Mouse (Mus musculus) liver, embryonic 16.5 days (tissue): ENCODE data around the gene Tcl1b4. TPM values are rescaled to one million over a fixed set of nuclear protein-coding genes. Genes with fewer than 3 reads are reported as not detected.
"Not testable (repeated sequence)": the region's sequence is repeated elsewhere in the genome, so short reads cannot be mapped to it uniquely, and the experiment has no call there.

ENCODE experiments used
- ATAC-seq: fragments of 200-750 bp; cut with Nextera tagmentation; 2 replicates; pipeline ENCODE4 v1.8.0; 2017; ENCODE audit warnings: low read depth, mild to moderate bottlenecking, moderate number of reproducible peaks, moderate library complexity
- H3K27ac ChIP-seq: fragments of 300-500 bp; sonication (generic); 2 replicates; pipeline ENCODE4 v1.5.1; 2014; ENCODE audit warnings: mild to moderate bottlenecking, low read length
- H3K27me3 ChIP-seq: fragments of 300-500 bp; sonication (generic); 2 replicates; pipeline ENCODE4 v1.6.1; 2014; ENCODE audit warnings: low read depth, low read length, mixed read lengths; ENCODE audit not compliant: control insufficient read depth, insufficient read depth
- H3K36me3 ChIP-seq: fragments of 300-500 bp; sonication (generic); 2 replicates; pipeline ENCODE4 v1.6.1; 2014; ENCODE audit warnings: mild to moderate bottlenecking; ENCODE audit not compliant: control insufficient read depth, insufficient read depth
- H3K4me1 ChIP-seq: fragments of 300-500 bp; sonication (generic); 2 replicates; pipeline ENCODE4 v1.6.1; 2014; ENCODE audit warnings: low read depth, low read length, mixed read lengths; ENCODE audit not compliant: control insufficient read depth
- H3K4me2 ChIP-seq: fragments of 300-500 bp; sonication (generic); 2 replicates; pipeline ENCODE4 v1.6.1; 2014; ENCODE audit warnings: low read depth, low read length, mixed read lengths
- H3K4me3 ChIP-seq: fragments of 300-500 bp; sonication (generic); 2 replicates; pipeline ENCODE4 v1.5.1; 2014; ENCODE audit warnings: low read depth, mild to moderate bottlenecking, low read length
- H3K9ac ChIP-seq: fragments of 300-500 bp; sonication (generic); 2 replicates; pipeline ENCODE4 v1.6.1; 2014; ENCODE audit warnings: low read depth, low read length
- H3K9me3 ChIP-seq: fragments of 300-500 bp; sonication (generic); replicated peaks from 2 replicates; pipeline ENCODE4 v1.6.1; 2016; ENCODE audit warnings: low read length; ENCODE audit not compliant: control insufficient read depth
- WGBS: fragments of 180-500 bp; shearing (Covaris S2); extraction: QIAGEN DNeasy Blood & Tissue Kit; methylation state at CpG from one replicate; pipeline ENCODE4 v1.1.7; 2014; ENCODE audit not compliant: insufficient replicate concordance; 5-methylcytosine and 5-hydroxymethylcytosine counted together
- polyA plus RNA-seq: library from polyadenylated mRNA; unstranded; fragments of >200 nt; fragmentation: Nextera tagmentation; extraction: Ambion mirVana; gene quantifications from 2 replicates; pipeline ENCODE4 v1.2.1, GENCODE M21; 2015

Tcl1b4 gene
- polyA plus RNA-seq, 1 experiment from 2014 or later = not detected

DNA sequence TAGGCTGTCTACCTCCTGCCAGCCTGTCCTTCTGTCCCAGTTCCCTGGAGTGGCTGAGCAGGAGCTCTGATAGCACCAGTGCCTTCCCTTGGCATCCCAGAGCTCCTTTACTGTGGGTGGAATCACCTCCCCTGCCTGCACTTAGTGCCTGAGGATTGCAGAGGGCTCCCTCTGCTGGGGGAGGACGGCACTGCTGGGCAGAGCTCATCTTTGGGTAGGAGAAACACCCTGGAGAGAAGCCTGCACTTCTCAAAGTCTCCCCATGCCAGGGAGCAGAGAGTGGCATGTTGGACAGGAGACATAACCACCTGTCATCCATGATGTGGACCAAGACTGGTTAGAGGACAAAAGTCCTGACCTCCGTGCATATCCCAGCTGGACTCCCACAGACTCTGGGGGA, 12.8 kb upstream of the Tcl1b4 start:
- not testable (repeated sequence) for H3K27ac ChIP-seq, H3K36me3 ChIP-seq, H3K9ac ChIP-seq, ATAC-seq, H3K9me3 ChIP-seq, H3K27me3 ChIP-seq, H3K4me1 ChIP-seq, H3K4me2 ChIP-seq, H3K4me3 ChIP-seq
- WGBS = 15% methylated on average over 2 of the region's 2 CpGs

DNA sequence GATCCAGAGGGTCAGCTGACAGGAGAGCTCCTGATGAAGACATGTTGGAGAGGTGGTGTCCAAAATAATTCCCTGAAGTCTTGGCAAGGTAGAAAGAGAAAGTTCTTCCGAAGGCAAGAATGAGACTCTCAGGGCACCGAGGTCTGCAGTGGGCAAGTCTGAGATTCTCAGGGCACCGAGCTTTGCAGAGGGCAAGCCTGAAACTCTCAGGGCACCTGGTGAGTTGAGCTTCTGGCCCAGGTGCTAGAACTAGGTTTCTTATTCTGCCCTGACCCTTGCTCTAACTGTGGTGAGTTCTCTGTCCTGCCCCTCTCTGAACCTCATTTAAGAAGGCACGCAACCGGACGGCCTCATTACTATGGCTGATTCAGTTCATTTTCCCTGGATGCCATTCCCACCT, 11.0 kb upstream of the Tcl1b4 start, which contains the start of gene Tcl1b3:
Gene Tcl1b3 (plus strand): TSS at position 301 of the 400 bp plus-strand sequence.
- not testable (repeated sequence) for H3K27ac ChIP-seq, H3K4me1 ChIP-seq, H3K9me3 ChIP-seq, ATAC-seq, H3K36me3 ChIP-seq, H3K27me3 ChIP-seq, H3K4me3 ChIP-seq, H3K4me2 ChIP-seq, H3K9ac ChIP-seq
- WGBS = 66% methylated on average over 6 of the region's 6 CpGs

DNA sequence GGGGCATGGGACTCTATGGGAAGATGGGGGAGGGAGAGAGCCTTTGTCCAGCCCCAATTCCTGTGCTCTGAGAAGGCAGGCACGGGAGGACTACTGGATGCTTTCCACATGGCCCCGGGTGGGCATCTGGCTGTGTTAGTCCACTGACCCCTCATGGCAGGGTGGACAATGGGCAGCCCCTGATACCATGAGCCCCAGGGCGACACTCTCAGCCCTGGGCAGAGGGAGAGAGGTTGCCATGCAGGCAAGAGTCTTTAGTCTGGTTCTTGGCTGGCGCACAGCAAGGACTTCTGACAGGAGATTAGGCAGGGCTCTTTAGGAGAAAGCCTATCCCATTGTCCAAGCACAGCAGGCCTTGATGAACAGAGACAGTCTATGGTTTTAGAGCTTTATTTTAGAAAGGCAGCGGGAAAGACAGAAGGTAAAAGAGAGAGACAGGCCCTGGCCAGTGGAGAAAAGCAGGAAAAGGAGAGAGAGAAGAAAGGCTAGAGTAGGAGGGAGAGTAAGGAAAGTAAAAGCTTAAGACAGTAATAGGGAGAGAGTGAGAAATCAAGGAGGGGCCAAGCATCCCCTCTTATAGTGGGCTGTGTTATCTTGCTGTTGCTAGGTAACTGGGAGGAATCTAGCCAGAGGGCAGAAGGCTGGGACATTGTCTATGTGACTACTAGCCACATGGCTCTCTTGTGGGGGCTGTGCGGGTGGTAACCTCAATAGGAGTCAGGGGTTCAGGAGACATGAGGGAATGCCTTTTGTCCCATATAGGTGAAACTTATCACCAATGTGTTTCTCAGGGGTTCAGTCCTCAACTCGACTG, 1.9 kb upstream of the Tcl1b4 start:
- H3K9me3 ChIP-seq, H3K27me3 ChIP-seq, ATAC-seq, H3K9ac ChIP-seq, H3K4me2 ChIP-seq, H3K36me3 ChIP-seq, H3K4me1 ChIP-seq, H3K27ac ChIP-seq, H3K4me3 ChIP-seq: not testable (repeated sequence)
- WGBS = 47% methylated on average over 7 of the region's 7 CpGs

DNA sequence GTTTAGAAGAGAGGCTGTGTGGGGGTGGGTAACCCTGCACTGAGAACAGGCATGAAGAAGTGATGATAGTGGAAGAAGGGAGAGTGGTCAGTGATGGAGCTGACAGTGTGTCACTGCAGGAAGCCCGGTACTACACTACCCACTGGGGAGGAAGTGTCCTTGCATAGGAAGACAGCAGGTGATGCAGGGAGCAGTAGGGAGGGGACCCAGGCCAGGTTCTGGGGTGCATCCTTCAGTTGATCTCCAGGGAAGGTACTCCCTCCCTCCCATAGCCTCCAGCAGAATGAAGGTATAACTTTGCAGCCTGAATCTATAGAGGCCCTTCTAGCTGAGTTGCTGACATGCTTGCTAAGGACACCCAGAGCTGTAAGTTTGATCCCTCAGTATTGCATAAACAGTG, 5.3 kb downstream of the Tcl1b4 start:
- Histone ChIP-seq H3K36me3 (no peaks in the 10 kb centered on the region), H3K27ac (no peak overlapping the region), H3K9ac (no peak overlapping the region), H3K4me3 (no peak overlapping the region), H3K4me2 (no peak overlapping the region), H3K4me1 (no peaks in the 10 kb centered on the region), H3K9me3 (no peaks in the 10 kb centered on the region), H3K27me3 (no peaks in the 10 kb centered on the region)
- ATAC-seq = no peak
- WGBS = 39% methylated on average over 1 of the region's 1 CpGs

DNA sequence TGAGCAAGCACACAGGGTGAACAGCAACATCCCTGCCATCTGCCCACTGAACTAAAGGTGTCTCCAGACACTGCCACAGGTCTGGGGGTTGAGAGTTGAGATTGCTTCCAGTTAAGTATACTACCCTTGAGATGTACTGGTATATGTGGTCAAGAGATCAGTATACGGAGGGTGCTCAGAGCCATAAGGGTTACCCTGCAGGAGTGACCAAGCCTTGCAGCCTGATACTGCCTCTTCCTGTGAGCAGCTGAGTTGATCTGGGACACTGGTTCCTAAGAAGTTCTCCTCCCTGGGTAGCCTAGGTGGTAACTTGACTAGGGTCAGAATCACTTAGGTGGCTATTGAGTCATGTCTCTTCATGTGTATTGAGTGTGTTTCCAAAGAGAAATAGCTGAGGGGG, 6.7 kb downstream of the Tcl1b4 start:
- Histone ChIP-seq H3K4me2 (no peak overlapping the region), H3K27me3 (no peaks in the 10 kb centered on the region), H3K36me3 (no peaks in the 10 kb centered on the region), H3K4me1 (no peaks in the 10 kb centered on the region), H3K9me3 (no peaks in the 10 kb centered on the region), H3K4me3 (no peak overlapping the region), H3K9ac (no peak overlapping the region), H3K27ac (no peak overlapping the region)
- 72% methylated on average over 1 of the region's 1 CpGs for WGBS
- no peak for ATAC-seq

DNA sequence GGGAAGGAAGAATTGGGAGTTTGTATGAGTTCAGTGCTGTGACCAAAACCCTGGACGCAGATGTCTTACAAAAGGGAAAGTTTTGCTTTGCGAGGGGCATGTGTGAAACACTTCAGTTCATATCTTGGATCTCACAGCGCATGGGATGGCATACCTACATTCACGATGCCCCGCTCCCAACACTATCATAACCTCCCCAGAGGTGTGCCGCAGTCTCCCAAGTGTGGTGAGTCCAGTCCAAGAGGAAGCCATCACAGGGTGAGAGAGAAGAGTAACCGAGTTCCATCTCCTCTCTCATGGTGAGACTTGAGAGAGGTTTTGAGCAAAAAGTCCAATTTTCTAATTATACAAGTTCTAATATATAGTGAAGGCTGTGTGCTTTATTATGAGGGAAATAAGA, 7.5 kb downstream of the Tcl1b4 start:
- Histone ChIP-seq H3K4me3 (no peak overlapping the region), H3K4me2 (no peak overlapping the region), H3K9ac (no peak overlapping the region), H3K9me3 (no peaks in the 10 kb centered on the region), H3K27ac (no peak overlapping the region), H3K4me1 (no peaks in the 10 kb centered on the region), H3K36me3 (no peaks in the 10 kb centered on the region), H3K27me3 (no peaks in the 10 kb centered on the region)
- WGBS = 75% methylated on average over 7 of the region's 7 CpGs
- ATAC-seq = no peak

DNA sequence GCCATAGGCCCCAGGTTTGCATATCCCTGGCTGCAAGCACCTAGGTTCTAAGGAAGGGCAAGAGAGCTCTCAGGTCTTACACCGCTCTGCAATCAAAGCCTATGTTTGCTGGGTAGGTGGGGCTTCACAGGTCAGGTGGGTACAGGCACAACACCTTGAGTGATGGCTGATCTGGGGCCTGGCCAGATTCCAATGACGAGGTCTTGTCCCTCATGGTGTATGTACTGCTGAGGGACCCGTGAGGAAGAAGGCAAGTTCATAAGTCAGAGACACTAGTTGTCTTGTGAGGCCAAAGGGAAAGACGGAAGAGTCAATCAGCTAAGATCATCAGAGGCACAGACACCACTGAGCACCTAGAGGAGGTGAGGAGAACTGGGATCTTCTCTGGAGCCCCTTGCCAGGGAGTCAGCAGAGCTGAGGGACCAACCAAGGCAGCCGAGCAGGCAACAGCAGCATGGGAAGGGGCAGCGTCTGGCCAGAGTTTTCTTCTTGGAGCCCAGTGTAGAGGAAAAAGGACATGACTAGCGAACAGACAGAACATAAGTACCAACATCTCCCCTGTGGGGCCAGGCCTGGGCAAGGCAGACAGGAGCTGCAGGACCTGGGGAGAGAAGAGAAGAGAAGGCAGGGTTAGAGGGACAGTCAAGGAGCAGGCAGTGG, 15.5 kb downstream of the Tcl1b4 start:
- Histone ChIP-seq H3K4me1 (no peaks in the 10 kb centered on the region), H3K4me3 (no peak overlapping the region), H3K4me2 (no peak overlapping the region), H3K9ac (no peak overlapping the region), H3K9me3 (no peaks in the 10 kb centered on the region), H3K27ac (no peak overlapping the region), H3K27me3 (no peaks in the 10 kb centered on the region), H3K36me3 (no peaks in the 10 kb centered on the region)
- no peak for ATAC-seq
- 63% methylated on average over 7 of the region's 7 CpGs for WGBS

DNA sequence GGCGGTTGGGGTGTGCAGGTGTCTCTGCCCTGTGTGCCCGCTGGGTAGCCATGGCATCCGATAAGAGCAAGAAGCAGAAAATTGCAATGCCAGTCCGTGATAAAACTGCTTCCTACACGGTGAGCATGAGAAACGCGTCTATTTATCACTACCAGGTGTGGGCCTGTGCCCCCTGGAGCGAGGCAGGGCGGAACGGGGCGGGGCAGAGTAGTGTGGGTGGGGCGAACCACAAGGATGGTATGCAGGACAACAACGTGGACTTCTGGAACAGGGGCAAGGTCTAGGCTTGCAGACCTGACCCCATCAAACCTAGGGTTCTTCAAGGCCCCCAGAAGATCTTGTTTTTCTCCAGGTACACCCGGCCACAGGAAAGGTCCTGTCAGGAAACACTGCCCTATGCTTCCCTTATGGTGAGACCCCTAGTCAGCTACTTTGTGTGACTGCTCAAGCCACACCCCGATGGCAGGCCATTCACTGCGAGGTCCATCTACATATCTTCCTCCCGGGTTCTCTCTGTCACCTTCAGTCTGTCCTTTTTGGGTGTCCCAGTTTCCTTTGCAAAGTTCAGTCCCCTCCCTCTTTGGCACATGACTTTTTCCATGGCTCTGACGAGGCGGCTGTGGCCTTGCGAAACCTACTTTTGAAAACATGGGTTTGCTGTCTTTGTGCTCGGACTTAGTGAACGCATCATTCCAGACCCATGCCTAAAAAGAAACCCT, 21.0 kb downstream of the Tcl1b4 start, which contains the start of gene Tcl1:
Gene Tcl1 (minus strand): TSS at position 193 of the 719 bp plus-strand sequence.
- Histone ChIP-seq H3K4me2 (no peak within 1 kb of the TSS), H3K9ac (no peak within 1 kb of the TSS), H3K4me1 (no peaks in the 10 kb centered on the region), H3K27me3 (no peaks in the 10 kb centered on the region), H3K27ac (no peak within 1 kb of the TSS), H3K36me3 (no peaks in the 10 kb centered on the region), H3K9me3 (no peaks in the 10 kb centered on the region), H3K4me3 (no peak within 1 kb of the TSS)
- ATAC-seq = no peak
- 73% methylated on average over 22 of the region's 22 CpGs for WGBS
